Mouse (Mus musculus): ENCODE data around the gene Plekho1.

GRCm38 (mm10) chr3:95994975-95995801, 613 bp downstream of the Plekho1 start:
- TF ChIP-seq EP300 (IDR thresholded peaks at IDR 0.05; ENCODE audit: low read depth) (no peak), CTCF (IDR thresholded peaks at IDR 0.05; ENCODE audit: low read depth) (no peak)

Data from liver, embryonic 14.5 days (tissue).